Mouse (Mus musculus): ENCODE results near the gene Cldn7. TPM values are rescaled to one million over a fixed set of nuclear protein-coding genes. Genes with fewer than 3 reads are reported as not detected.
"Not testable (repeated sequence)": the region's sequence is repeated elsewhere in the genome, so short reads cannot be mapped to it uniquely, and the experiment has no call there.

Cldn7 gene
- 5.3 and 5.9 TPM in 2 replicates for polyA plus RNA-seq (2014; fragmentation: Nextera tagmentation; extraction: Ambion mirVana)

DNA sequence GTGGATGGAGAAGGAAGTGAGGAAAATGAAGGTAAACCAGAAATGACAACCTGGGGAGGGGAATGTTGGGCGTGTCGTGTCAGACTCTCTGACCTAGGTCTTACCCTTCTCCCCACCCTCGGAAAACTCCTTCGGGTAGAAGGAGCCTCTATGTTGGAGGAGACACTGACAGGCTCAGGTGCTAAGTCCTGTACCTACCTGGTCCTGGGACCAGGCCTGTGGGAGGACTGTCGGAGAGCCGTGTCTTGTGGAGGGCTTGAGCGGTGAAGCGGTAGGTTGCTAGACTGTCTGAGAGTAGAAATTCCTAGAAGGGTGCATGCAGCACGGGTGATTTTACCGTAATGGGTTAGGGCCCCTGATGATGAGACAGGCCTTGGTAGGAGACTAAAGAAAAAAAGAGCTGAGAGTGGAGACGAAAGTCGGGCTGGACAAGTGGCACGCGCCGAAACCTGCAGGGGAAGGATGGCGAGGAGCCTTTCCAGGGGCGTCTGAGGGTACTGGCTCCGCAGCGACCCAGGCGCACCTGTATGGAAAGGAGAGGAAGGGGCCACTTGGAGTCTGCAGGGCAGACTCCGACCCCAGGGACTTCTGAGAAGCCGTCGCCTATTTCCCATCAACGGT is at the start of gene Cldn7:
Cldn7 (plus strand) TSS at position 130 of the 621 bp plus-strand sequence.
- Histone ChIP-seq H3K36me3 (ENCODE audit: control insufficient read depth, insufficient read depth, low read length) (0 out of 2 replicates have a peak, but pooled peaks cover 2% of the 10 kb centered on the region), H3K4me2 (ENCODE audit: low read depth) (peak within 1 kb of the TSS; percentile 14; the same call in 1 of the 2 replicates), H3K27ac (ENCODE audit: low read depth, low read length) (no peak within 1 kb of the TSS), H3K4me1 (ENCODE audit: control insufficient read depth, insufficient read depth, low read length) (peaks cover 3% of the 10 kb centered on the region; the same call in 1 of the 2 replicates), H3K9ac (ENCODE audit: low read length) (no peak within 1 kb of the TSS), H3K9me3 (ENCODE audit: control insufficient read depth, low read length) (no peaks in the 10 kb centered on the region), H3K27me3 (ENCODE audit: control insufficient read depth, insufficient read depth, low read length) (peaks cover 57% of the 10 kb centered on the region), H3K4me3 (ENCODE audit: low read depth, low read length) (peak within 1 kb of the TSS; percentile 6; the same call in 1 of the 2 replicates)
- DNase-seq (ENCODE audit: low spot score) (no peak), ATAC-seq (ENCODE audit: insufficient read depth, low FRiP score, low TSS enrichment) (no peak)
- WGBS: 14% methylated on average over 24 of the region's 24 CpGs

DNA sequence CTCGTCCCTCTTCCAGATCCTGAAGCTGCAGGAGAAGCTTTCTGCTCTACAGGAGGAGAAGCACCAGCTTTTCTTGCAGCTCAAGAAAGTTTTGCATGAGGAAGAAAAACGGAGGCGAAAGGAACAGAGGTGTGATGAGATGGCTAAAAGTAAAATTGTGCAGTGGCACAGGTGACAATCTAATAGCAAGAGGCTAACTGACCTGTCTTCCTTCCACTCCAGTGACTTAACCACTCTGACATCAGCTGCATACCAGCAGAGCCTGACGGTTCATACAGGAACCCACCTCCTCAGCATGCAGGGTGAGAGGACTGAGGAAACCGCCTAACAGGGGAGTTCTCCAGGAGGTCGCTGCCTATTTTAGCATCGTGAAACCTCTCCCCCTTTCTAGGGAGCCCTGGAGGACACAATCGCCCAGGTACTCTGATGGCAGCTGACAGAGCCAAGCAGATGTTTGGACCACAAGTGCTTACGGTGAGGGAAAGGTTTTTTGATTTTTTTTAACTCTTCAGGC is 49.6 kb upstream of the Cldn7 start:
- 44% methylated on average over 9 of the region's 9 CpGs for WGBS
- Histone ChIP-seq H3K9ac (ENCODE audit: low read length) (peak overlapping the region; percentile 85), H3K4me2 (ENCODE audit: low read depth) (peak overlapping the region; percentile 99)

DNA sequence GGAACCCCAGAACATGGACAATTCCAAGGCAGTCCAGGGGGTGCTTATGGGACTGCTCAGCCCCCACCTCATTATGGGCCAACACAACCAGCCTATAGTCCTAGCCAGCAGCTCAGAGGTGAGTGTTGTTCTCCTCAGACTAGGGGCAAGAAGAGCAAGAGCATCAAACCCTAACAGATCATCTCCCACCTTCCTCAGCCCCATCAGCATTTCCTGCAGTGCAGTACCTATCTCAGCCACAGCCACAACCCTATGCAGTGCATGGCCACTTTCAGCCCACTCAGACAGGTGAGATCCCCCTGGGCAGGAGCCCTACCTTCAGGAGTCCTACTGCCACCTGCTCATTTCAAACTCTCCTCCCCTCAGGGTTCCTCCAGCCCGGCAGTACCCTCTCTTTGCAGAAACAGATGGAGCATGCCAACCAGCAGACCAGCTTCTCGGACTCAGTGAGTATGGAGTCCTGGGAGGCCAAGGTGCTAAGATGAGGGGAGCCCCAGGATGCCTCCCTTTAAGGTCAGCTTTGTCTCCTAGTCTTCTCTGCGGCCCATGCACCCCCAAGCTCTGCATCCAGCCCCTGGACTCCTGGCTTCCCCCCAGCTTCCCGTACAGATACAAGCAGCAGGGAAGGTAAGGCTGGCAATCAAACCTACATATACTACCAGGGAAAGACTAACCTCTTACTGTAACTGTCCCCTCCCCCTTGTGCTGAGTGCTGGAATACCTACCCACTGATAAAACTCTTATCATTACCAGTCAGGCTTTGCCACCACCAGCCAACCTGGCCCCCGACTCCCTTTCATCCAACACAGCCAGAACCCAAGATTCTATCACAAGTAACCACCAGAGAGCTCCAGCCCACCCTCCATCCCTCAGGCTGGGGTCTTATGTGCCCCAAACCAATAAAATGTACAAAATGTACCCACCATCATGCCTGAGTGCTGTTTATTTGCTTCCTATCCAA is 48.6 kb upstream of the Cldn7 start:
- peak overlapping the region; percentile 12; the same call in 1 of the 2 replicates for H3K4me3 ChIP-seq (ENCODE audit: low read depth, low read length)
- peaks cover 27% of the 10 kb centered on the region for H3K4me1 ChIP-seq (ENCODE audit: control insufficient read depth, insufficient read depth, low read length)
- H3K36me3 ChIP-seq (ENCODE audit: control insufficient read depth, insufficient read depth, low read length): peaks cover 33% of the 10 kb centered on the region
- DNase-seq (ENCODE audit: low spot score) (no peak), ATAC-seq (ENCODE audit: insufficient read depth, low FRiP score, low TSS enrichment) (no peak)
- no peaks in the 10 kb centered on the region for H3K27me3 ChIP-seq (ENCODE audit: control insufficient read depth, insufficient read depth, low read length)
- H3K27ac ChIP-seq (ENCODE audit: low read depth, low read length): no peak overlapping the region
- H3K4me2 ChIP-seq (ENCODE audit: low read depth): peak overlapping the region; percentile 99
- no peaks in the 10 kb centered on the region for H3K9me3 ChIP-seq (ENCODE audit: control insufficient read depth, low read length)
- 68% methylated on average over 5 of the region's 5 CpGs for WGBS
- no peak overlapping the region for H3K9ac ChIP-seq (ENCODE audit: low read length)

More for the DNA sequence above, 49.6 kb upstream of the Cldn7 start:
- Histone ChIP-seq H3K4me1 (ENCODE audit: control insufficient read depth, insufficient read depth, low read length) (peaks cover 27% of the 10 kb centered on the region), H3K4me3 (ENCODE audit: low read depth, low read length) (peak overlapping the region; percentile 85), H3K27ac (ENCODE audit: low read depth, low read length) (no peak overlapping the region), H3K36me3 (ENCODE audit: control insufficient read depth, insufficient read depth, low read length) (peaks cover 35% of the 10 kb centered on the region), H3K9me3 (ENCODE audit: control insufficient read depth, low read length) (no peaks in the 10 kb centered on the region), H3K27me3 (ENCODE audit: control insufficient read depth, insufficient read depth, low read length) (no peaks in the 10 kb centered on the region)
- ATAC-seq (ENCODE audit: insufficient read depth, low FRiP score, low TSS enrichment): no peak
- DNase-seq (ENCODE audit: low spot score): no peak

DNA sequence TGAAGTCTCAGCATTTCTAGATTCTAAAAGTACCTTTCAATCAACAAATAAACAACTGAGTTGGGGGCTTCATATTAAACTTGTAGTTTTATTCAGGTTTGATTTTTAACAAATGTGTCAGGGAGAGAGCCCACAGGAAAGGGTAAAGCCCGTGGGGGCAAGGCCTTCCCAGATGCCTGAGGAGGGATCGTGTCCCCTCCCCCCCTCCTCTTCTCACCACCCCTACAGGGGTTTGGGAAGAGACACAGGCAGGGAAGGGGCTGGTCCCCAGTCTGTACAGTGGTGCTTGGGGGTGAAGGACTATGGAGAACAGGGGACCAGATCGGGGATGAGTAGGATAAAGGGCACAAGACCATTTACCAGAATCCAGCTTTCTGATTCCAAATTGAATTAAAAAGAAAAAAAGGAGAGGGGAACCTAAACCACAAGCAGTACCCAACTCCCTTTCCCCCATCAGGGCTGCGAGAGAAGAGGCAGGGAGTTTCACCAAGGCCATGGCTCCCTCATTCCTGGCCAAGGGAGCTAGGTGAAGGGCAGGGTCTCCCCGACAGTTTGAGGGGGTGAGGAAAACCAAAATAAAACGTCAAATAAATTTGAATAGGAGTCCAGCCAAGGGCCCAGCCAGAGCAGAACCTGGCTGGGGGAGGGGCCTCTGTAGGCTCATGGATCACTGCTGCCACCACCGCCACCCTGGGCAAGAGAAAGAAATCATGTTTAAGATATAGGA is 47.8 kb upstream of the Cldn7 start:
- H3K27ac ChIP-seq (ENCODE audit: low read depth, low read length); ATAC-seq (ENCODE audit: insufficient read depth, low FRiP score, low TSS enrichment); H3K4me2 ChIP-seq (ENCODE audit: low read depth); H3K9me3 ChIP-seq (ENCODE audit: control insufficient read depth, low read length); H3K27me3 ChIP-seq (ENCODE audit: control insufficient read depth, insufficient read depth, low read length); H3K9ac ChIP-seq (ENCODE audit: low read length); DNase-seq (ENCODE audit: low spot score): not testable (repeated sequence)
- 69% methylated on average over 7 of the region's 7 CpGs for WGBS
- H3K36me3 ChIP-seq (ENCODE audit: control insufficient read depth, insufficient read depth, low read length): peaks cover 27% of the 10 kb centered on the region
- H3K4me3 ChIP-seq (ENCODE audit: low read depth, low read length): peak overlapping the region; percentile 9; the same call in 1 of the 2 replicates
- peaks cover 27% of the 10 kb centered on the region for H3K4me1 ChIP-seq (ENCODE audit: control insufficient read depth, insufficient read depth, low read length)

DNA sequence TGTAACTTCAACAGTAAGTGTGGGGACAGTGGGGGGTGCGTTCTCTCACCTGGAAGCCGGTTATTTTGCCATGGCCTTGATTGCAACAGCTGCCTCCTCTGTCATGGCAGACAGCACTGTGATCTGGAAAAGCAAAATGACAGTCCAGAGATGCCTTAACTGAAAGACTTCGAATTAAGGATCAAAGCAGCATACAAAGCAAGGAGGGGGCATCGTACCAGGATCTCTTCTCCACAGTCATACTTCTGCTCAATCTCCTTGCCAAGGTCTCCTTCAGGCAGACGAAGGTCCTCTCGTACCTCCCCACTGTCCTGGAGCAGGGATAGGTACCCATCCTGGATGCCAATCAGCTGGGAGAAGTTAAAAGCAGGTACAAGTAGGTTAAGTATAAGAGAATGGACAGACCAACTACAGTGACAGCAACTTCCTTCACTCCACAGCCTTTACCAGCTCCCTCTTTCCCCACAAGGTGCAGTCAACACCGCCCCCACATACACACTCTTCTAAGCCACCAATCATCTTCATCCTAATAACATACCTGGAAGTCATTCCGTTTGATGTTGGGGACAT is 47.1 kb upstream of the Cldn7 start:
- H3K4me3 ChIP-seq (ENCODE audit: low read depth, low read length): peak overlapping the region; percentile 9; the same call in 1 of the 2 replicates
- H3K27me3 ChIP-seq (ENCODE audit: control insufficient read depth, insufficient read depth, low read length): no peaks in the 10 kb centered on the region
- no peak overlapping the region for H3K4me2 ChIP-seq (ENCODE audit: low read depth)
- no peak for DNase-seq (ENCODE audit: low spot score)
- WGBS: 89% methylated on average over 8 of the region's 8 CpGs
- no peak for ATAC-seq (ENCODE audit: insufficient read depth, low FRiP score, low TSS enrichment)
- no peak overlapping the region for H3K27ac ChIP-seq (ENCODE audit: low read depth, low read length)
- H3K9ac ChIP-seq (ENCODE audit: low read length): no peak overlapping the region
- peaks cover 23% of the 10 kb centered on the region for H3K36me3 ChIP-seq (ENCODE audit: control insufficient read depth, insufficient read depth, low read length)
- H3K9me3 ChIP-seq (ENCODE audit: control insufficient read depth, low read length): no peaks in the 10 kb centered on the region
- peaks cover 27% of the 10 kb centered on the region for H3K4me1 ChIP-seq (ENCODE audit: control insufficient read depth, insufficient read depth, low read length)

DNA sequence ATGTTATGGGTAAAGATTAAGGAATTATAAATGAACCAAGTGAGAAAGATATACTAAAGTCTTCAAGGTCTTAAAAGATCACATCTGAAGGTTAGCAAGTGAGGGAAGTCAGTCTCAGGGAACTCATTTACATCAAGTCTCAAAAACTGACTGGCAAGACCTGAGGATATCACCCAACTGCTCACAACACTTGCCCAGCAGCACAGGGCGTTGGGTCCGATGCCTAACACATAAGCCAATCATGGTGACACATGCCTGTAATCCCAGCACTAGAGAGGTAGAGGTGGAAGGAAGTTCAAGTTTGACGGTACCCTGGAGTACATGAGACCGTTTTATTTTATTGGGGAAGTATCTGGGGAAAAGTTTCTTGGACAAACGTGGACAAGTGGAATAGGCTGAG is 46.5 kb upstream of the Cldn7 start:
- 83% methylated on average over 5 of the region's 5 CpGs for WGBS
- Histone ChIP-seq H3K9me3 (ENCODE audit: control insufficient read depth, low read length) (no peaks in the 10 kb centered on the region), H3K4me1 (ENCODE audit: control insufficient read depth, insufficient read depth, low read length) (peaks cover 29% of the 10 kb centered on the region), H3K36me3 (ENCODE audit: control insufficient read depth, insufficient read depth, low read length) (peaks cover 23% of the 10 kb centered on the region), H3K4me2 (ENCODE audit: low read depth) (no peak overlapping the region), H3K27ac (ENCODE audit: low read depth, low read length) (no peak overlapping the region), H3K27me3 (ENCODE audit: control insufficient read depth, insufficient read depth, low read length) (no peaks in the 10 kb centered on the region), H3K9ac (ENCODE audit: low read length) (no peak overlapping the region), H3K4me3 (ENCODE audit: low read depth, low read length) (no peak overlapping the region)
- DNase-seq (ENCODE audit: low spot score): no peak
- no peak for ATAC-seq (ENCODE audit: insufficient read depth, low FRiP score, low TSS enrichment)

DNA sequence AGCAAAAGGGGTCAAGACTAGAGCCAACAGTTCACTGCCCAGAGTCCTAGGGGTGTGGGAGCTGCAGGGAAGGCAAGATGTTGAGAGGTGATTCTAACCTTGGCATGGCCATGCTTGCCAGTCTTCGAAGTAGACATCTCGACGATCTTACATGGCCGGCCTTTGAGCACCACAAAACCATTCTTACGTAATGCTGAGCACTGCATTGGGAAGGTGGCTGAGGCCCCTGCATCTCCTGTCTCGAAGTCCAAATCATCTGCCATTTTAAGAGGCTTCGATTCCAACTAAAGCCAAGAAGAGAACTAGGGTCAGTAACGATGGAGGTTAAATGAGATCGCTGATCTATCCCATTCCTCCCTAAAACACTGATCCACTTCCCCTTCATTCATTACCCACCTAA is 45.5 kb upstream of the Cldn7 start:
- Histone ChIP-seq H3K4me1 (ENCODE audit: control insufficient read depth, insufficient read depth, low read length) (peaks cover 24% of the 10 kb centered on the region), H3K9ac (ENCODE audit: low read length) (no peak overlapping the region), H3K9me3 (ENCODE audit: control insufficient read depth, low read length) (no peaks in the 10 kb centered on the region), H3K27ac (ENCODE audit: low read depth, low read length) (no peak overlapping the region), H3K27me3 (ENCODE audit: control insufficient read depth, insufficient read depth, low read length) (no peaks in the 10 kb centered on the region), H3K4me2 (ENCODE audit: low read depth) (peak overlapping the region; percentile 98), H3K4me3 (ENCODE audit: low read depth, low read length) (peak overlapping the region; percentile 96), H3K36me3 (ENCODE audit: control insufficient read depth, insufficient read depth, low read length) (peaks cover 21% of the 10 kb centered on the region)
- ATAC-seq (ENCODE audit: insufficient read depth, low FRiP score, low TSS enrichment): no peak
- 81% methylated on average over 9 of the region's 9 CpGs for WGBS
- no peak for DNase-seq (ENCODE audit: low spot score)
